Mouse (Mus musculus) telencephalon, adult 2 months (tissue): ENCODE results near the gene Zcwpw1.

Experiments
- DNase-seq: peaks from one replicate; pipeline ENCODE4 v3.0.0-alpha.2; 2011; ENCODE audit warnings: low read depth, low spot score

Zcwpw1 gene

GRCm38 (mm10) chr5:137755425-137755824 is 32.2 kb upstream of the Zcwpw1 start:
- DNase-seq: no peak

DNA sequence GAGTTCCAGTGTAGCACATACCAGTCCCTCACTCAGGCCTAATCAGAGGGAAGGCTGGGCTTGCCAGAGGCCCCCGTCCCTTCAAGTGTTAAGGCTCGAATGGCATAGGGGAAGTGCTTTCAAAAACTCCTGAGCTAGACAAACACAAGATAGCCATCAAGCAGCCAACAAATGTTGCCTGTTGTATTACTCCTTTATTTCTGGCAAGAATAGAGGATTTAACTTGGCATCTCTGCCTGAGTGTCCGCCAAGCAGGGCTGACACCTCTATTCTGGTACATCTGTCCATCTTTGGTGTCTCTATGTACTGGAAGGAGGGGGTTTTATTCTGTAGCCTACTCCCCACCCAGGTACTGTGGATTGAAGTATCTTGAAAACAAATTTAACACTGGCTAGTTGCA is 31.5 kb upstream of the Zcwpw1 start:
- no peak for DNase-seq

DNA sequence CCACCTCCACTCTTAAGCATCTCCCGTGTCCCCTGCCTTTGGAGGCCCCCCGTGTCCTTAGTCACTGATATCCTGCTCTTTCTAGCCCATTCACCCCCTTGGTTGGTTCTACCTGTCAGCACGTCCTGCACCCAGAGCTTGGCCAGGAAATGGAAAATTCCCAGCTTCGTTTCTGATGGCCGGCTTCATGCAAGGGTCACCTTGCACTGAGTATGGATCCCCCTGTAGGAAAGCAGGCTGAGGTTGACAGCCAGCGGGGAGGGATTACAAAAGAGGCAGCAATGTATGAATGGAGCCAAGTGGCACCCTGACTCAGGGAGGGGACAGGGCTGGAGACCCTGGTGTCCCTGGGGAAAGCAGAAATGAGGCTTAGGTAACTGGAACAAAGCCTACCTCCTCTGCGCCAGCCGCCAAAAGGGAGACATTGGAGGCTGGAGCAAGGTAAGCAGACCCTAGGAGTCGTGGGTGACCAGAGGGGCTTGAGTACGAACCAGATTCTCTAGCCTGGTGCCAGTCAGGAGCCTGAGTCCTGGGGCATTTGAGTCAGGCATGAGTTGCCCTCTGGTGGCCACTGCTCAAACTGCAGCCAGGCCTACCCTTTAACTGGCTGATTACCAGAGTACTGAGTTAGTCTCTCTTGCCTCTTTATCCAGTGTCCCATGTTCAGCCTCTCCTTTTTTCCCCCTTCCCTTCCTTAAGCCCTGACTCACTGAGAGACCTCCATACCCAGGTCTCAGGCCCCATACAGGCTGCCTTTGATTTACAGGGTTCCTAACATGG is 30.5 kb upstream of the Zcwpw1 start:
- DNase-seq: no peak

GRCm38 (mm10) chr5:137757887-137758286 is 29.7 kb upstream of the Zcwpw1 start:
- DNase-seq: no peak

DNA sequence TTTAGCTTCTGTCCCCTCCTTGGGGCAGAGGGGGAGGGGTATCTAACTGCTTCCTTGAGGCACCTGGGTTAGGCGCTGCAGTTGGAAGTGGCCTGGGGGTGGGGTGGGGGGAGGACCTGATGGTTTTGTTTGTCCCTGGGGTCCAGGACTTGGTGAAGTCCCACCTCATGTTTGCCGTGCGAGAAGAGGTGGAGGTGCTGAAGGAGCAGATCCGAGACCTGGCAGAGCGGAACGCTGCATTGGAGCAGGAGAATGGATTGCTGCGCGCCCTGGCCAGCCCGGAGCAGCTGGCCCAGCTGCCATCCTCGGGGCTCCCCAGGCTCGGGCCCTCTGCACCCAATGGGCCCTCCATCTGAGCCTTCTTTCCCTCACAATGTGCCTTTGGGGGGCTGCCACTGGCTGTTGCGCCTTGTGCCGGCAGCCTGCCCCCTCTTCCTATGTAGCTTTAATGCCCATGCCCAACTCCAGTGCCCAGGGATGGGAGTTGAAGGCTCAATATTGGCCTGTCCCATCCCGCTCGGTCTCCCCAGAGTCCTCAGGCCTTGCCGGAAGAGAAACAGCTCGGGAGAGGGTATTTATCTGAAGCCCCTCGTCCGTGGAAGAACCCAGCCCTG is 28.6 kb upstream of the Zcwpw1 start:
- no peak for DNase-seq

GRCm38 (mm10) chr5:137759971-137760412 is 27.6 kb upstream of the Zcwpw1 start:
- peak; percentile 89 for DNase-seq

- DNase-seq: no peak
Measured at GRCm38 (mm10) chr5:137764609-137765340, 22.8 kb upstream of the Zcwpw1 start.

- no peak for DNase-seq
Measured at GRCm38 (mm10) chr5:137766270-137766669, 21.3 kb upstream of the Zcwpw1 start.

DNA sequence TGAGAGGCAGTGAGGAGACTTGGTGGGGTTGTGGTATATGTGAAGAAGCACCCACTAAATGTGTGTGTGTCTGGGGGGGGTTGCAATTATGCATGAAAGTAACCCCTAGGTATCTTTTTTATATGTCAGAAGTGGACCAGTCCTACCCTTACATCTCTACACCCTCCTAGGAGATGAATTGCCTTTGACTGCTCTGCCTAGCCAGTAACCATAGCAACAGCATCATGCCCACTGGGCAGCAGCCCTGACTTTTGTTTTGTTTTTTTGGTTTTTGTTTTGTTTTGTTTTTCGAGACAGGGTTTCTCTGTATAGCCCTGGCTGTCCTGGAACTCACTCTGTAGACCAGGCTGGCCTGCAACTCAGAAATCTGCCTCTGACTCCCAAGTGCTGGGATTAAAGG is 19.1 kb upstream of the Zcwpw1 start:
- DNase-seq: no peak

- DNase-seq: no peak
Measured at GRCm38 (mm10) chr5:137770709-137771108, 16.9 kb upstream of the Zcwpw1 start.

- DNase-seq: no peak
Measured at GRCm38 (mm10) chr5:137772755-137773154, 14.8 kb upstream of the Zcwpw1 start.

- no peak for DNase-seq
Measured at GRCm38 (mm10) chr5:137775587-137776290, 11.9 kb upstream of the Zcwpw1 start.

- no peak for DNase-seq
Measured at GRCm38 (mm10) chr5:137776408-137776918, 11.1 kb upstream of the Zcwpw1 start.

DNA sequence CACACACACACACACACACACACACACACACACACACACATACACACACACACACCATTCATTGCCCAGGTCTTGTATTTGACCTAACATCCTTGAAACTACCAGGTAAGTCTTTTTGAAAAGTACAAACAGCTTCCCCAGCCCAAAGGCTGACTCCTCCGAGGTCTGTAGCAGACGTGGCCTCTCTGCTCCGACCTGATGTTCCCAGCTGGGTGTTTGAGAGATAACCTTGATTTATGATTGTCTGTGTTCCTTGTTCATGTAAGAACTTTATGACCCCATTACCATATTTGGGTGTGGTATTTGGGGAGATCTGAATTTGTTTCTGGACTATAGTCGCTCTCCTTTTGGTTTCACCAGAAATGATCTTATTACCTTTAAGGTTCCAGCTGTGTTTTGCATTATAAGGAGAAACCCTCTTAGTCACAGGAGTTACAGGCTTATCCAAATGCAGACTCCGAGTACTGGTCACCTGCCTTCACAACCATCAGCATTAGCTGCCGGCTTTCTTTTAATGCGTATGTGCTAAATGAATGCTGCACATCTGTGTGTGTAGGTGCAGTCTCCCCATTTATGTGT is 10.2 kb upstream of the Zcwpw1 start:
- no peak for DNase-seq

GRCm38 (mm10) chr5:137778635-137779034 is 9.0 kb upstream of the Zcwpw1 start, which contains the start of gene Ppp1r35:
TSS of gene Ppp1r35 (plus strand) at chr5:137778849.
- peak; percentile 97 for DNase-seq

DNA sequence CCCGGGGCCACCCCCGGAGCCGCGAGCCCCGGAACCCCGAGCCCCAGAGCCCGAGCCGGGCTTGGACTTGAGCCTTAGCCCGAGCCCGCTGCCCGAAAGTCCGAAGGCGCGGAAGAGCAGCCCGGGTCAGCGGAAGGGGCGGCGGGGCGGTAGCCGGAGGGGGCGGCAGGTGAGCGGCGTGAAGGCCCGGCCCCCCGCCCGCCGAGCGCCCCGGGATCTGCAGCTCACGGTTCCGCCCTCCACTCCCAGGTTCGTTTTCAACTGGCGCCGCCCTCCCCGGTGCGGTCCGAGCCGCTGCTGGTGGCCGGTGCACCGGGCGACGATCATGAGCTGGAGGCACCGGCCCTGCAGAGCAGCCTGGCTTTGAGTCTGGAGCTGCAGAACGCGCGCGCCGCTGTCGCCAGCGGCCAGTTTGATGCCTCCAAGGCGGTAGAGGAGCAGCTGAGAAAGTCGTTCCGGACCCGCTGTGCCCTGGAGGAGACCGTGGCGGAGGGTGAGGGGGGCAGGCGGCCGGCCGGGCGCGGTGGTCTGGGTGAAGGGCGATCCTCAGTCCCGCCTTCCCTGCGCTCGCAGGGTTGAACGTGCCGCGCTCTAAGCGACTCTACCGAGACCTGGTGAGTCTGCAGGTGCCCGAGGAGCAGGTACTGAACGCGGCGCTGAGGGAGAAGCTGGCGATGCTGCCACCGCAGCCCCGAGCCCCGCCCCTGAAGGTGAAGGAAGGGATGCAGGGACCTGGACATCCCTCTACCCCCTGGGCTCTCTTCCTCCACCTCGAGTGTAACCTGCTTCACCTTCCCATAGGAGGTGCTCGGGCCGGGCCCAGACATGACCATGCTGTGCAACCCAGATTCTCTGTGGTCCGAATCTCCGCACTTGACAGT is 8.3 kb upstream of the Zcwpw1 start:
- DNase-seq: no peak

DNA sequence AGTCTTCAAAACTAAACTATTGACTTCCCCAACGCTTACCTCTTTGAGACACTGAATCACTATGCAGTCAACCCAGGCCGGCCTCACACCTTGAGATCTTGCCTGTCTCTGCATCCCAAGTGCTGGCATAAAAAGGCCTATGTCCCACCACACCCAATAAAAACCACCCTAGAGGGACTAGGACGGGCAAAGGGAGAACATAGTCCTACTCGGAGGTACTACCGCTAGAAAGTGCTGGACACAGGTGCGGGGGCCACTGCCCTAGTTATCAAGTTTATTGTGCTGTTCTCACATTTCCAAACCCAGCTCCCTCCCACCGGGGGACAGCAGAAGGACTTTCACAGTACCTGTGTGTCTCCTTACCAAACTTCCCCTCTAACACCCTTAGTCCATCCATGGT is 5.9 kb upstream of the Zcwpw1 start:
- no peak for DNase-seq

DNA sequence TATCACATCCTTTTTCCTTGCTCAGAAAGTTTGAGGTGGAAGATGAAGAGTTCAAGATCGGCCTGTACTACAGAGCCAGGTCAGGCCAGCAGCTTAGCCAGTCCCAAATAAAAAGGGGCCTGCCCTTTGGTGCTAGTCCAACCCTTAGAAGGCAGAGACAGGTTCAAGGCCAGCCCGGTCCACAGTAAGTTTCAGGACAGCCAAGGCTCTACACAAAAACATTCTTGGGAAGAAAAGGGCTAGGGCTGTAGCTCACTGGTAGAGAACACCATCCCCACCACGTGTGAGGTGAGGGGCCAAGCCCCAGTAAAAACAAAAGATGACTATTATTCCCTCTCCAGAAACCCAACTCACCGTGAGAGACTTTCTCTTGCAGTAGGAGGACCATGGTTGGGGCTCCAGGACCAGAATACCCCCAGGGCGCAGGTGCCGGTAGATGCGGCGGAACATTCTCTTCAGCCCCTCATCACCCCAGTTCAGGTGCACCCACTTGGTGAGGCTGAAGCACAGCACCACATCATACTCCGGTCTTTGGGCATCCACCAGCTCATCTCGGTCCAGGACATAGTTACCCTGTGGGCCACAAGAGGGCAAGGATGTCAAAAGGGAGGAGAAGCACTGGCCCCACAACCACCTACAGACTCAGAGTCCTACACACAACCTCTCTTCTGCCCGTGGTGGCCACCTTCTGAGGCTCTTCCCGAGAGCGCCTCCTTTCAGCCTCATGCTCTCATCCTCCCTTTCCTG is 4.6 kb upstream of the Zcwpw1 start:
- DNase-seq: no peak

DNA sequence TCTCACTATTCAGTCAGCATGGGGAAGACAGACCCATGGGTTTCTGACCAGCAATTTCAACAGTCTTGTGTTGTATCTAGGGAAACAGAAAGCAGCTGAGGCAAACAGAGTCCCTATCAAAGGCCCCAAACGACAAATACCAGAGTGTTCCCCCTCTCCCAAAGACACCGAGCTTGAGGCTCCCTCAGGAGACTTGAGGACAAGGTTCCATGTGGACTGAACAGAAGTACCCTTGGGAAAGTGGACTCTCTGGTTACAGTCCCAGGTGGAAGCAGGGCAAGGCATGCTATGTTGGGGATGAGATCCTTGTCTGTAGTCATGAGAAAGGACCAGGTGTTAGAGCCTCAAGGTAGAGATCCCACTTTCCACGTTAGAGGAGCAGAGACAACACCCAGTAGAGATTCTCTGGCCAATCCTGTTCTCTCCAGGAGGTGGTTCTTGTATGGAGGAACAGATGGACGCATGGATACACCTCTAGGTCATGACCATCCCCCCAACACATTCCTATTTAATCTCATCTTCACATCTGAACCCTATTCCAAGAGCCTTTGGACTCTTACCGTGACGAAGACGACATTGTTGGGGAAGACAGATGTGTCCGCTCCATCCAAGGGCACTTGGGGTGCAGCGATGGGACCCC is 3.6 kb upstream of the Zcwpw1 start:
- no peak for DNase-seq
